Mouse (Mus musculus) ES-Bruce4 (cell line): ENCODE measurements at regions not wholly inside any gene's neighbourhood (a gene's known extent, or its start where the extent isn't known, plus 50 kb on each side); places are given as distances from the start of the nearest gene placed in this dataset.

Experiments used
- EP300 ChIP-seq: IDR thresholded peaks from 2 replicates; pipeline ENCODE4 v1.6.1; 2011; ENCODE audit warnings: low read depth, low read length; ENCODE audit not compliant: insufficient read depth
- POLR2A ChIP-seq: IDR thresholded peaks from one replicate; pipeline ENCODE4 v1.8.1; 2011; ENCODE audit warnings: low read length; ENCODE audit not compliant: insufficient read depth

DNA sequence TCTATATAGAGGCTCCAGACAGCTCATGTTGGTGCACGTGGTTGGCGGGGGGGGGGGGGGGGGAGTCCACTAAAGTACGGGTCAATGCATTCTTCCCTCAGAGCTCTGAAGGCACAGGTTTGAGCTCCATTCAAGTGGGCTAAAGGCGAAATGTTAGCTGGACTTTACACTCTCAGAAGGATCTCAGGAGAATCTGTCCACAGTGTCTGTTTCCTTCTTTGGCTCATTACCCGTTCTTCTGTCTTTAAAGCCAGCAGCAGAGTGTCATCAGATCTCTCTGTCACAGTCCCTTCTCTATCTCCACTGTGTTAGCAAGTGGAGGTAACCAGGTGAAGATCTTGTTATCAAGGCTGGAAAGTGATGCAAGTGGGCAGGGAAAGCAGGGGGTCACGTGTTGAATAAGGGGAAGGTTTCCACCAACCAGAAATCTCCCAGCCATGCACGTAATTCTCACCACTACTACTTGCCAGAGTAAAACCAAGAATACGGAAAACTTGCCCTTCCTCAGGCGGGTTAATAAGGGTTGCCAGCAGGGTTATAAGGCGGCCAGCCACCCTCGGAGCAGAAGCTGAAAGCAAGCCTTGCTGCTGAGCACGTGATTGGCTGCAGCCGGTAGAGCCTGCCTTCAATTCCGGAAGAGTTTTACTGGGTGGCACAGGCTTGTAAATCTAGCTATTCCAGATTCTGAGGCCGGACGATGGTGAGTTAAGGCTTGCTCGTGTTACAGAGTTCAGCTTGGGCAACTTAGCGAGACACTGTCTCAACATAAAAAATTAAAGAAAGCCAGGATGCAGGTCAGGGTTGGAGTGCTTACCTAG is 70.2 kb upstream of the Acpp start:
- TF ChIP-seq POLR2A (no peak), EP300 (no peak)
